Mouse (Mus musculus) cerebellum, adult 2 months (tissue): ENCODE results near the gene Rras.

Experiments
- CTCF ChIP-seq: fragments of 200-500 bp; IDR thresholded peaks from 2 replicates; pipeline ENCODE4 v1.5.1; 2011; ENCODE audit warnings: low read depth, mild to moderate bottlenecking, control low read depth, low read length, moderate library complexity, borderline replicate concordance; ENCODE audit not compliant: insufficient read depth
- POLR2A ChIP-seq: fragments of 200-500 bp; IDR thresholded peaks from 2 replicates; pipeline ENCODE4 v1.6.1; 2011; ENCODE audit warnings: low read length, control low read depth, borderline replicate concordance; ENCODE audit not compliant: insufficient read depth

DNA sequence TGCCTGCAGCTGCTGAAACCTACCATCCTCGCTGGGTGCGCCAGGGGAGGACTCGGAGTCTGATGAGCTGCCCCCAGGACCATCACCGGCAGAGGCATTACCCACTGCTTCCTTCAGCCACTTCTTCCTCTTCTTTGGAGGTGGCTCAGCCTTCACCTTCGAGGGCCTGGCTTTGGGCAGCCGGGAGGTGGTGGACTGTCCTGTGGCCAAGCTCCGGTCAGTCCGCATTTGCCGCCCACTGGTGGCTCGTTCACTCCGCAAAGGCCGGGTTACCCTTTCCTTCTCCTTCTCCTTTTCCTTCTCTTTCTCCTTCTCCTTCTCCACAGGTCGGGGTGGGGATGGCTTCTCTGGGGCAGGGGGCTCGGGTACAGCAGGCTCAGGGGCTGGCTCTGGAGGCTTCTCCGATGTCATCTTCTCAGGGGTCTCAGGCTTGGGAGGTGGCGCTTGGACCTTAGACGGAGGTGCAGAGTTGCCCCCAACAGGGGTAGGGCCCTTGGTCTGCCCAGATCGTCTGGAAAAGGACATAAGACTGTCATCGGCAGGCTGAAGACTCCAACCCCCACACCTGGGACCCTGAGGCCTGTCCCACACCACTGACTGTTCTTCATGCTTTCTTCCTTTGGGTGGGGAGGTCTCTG lies 16.1 kb downstream of the Rras start:
- TF ChIP-seq POLR2A (no peak), CTCF (no peak)
